Mouse (Mus musculus) lung, embryonic 14.5 days (tissue): Measurements from ENCODE around the gene Pip5k1b. TPM values are rescaled to one million over a fixed set of nuclear protein-coding genes. Genes with fewer than 3 reads are reported as not detected.

Experiments used
- ATAC-seq: fragments of 200-750 bp; cut with Nextera tagmentation; 2 replicates; pipeline ENCODE4 v1.8.0; 2017; ENCODE audit warnings: mild to moderate bottlenecking, moderate TSS enrichment, moderate library complexity; ENCODE audit not compliant: insufficient read depth
- DNase-seq: peaks from one replicate; pipeline ENCODE4 v3.0.0-alpha.2; 2015
- H3K27ac ChIP-seq: fragments of 300-500 bp; sonication (generic); 2 replicates; pipeline ENCODE4 v1.5.1; 2014; ENCODE audit warnings: low read depth, mild to moderate bottlenecking, moderate library complexity
- H3K27me3 ChIP-seq: fragments of 300-500 bp; sonication (generic); 2 replicates; pipeline ENCODE4 v1.6.1; 2014; ENCODE audit warnings: low read length, control low read depth; ENCODE audit not compliant: insufficient read depth
- H3K36me3 ChIP-seq: fragments of 300-500 bp; sonication (generic); 2 replicates; pipeline ENCODE4 v1.6.1; 2014; ENCODE audit warnings: control low read depth; ENCODE audit not compliant: insufficient read depth
- H3K4me1 ChIP-seq: fragments of 300-500 bp; sonication (generic); 2 replicates; pipeline ENCODE4 v1.6.1; 2014; ENCODE audit warnings: antibody characterized with exemption, control low read depth; ENCODE audit not compliant: insufficient read depth
- H3K4me2 ChIP-seq: fragments of 300-500 bp; sonication (generic); 2 replicates; pipeline ENCODE4 v1.6.1; 2014; ENCODE audit warnings: mild to moderate bottlenecking
- H3K4me3 ChIP-seq: fragments of 300-500 bp; sonication (generic); 2 replicates; pipeline ENCODE4 v1.5.1; 2014; ENCODE audit warnings: low read depth, low read length
- H3K9ac ChIP-seq: fragments of 300-500 bp; sonication (generic); 2 replicates; pipeline ENCODE4 v1.6.1; 2014
- H3K9me3 ChIP-seq: fragments of 300-500 bp; sonication (generic); 2 replicates; pipeline ENCODE4 v1.6.1; 2016; ENCODE audit warnings: low read depth, low read length, control low read depth
- CTCF ChIP-seq: IDR thresholded peaks from 2 replicates; pipeline ENCODE4 v1.5.1; 2016; ENCODE audit warnings: antibody characterized with exemption, low read depth
- WGBS: fragments of 180-500 bp; shearing (Covaris S2); extraction: QIAGEN DNeasy Blood & Tissue Kit; methylation state at CpG from one replicate; pipeline ENCODE4 v1.1.7; 2014; 5-methylcytosine and 5-hydroxymethylcytosine counted together
- polyA plus RNA-seq: library from polyadenylated mRNA; unstranded; fragments of >200 nt; fragmentation: Nextera tagmentation; extraction: Ambion mirVana; gene quantifications from 2 replicates; pipeline ENCODE4 v1.2.1, GENCODE M21; 2014

Pip5k1b gene
- polyA plus RNA-seq, 1 experiment from 2014 or later = 2.6 TPM

- Histone ChIP-seq H3K9me3 (no peaks in the 10 kb centered on the region), H3K9ac (no peak overlapping the region), H3K36me3 (no peaks in the 10 kb centered on the region), H3K27me3 (no peaks in the 10 kb centered on the region), H3K4me3 (no peak overlapping the region), H3K4me2 (no peak overlapping the region), H3K27ac (no peak overlapping the region), H3K4me1 (no peaks in the 10 kb centered on the region)
- ATAC-seq (no peak), DNase-seq (no peak)
- 89% methylated on average over 3 of the region's 3 CpGs for WGBS
- no peak for TF ChIP-seq CTCF
Measured at GRCm38 (mm10) chr19:24515941-24516340, 39.7 kb downstream of the Pip5k1b start.

GRCm38 (mm10) chr19:24514661-24515642, 40.7 kb downstream of the Pip5k1b start:
- no peak overlapping the region for H3K4me3 ChIP-seq
- WGBS = 63% methylated on average over 15 of the region's 15 CpGs

GRCm38 (mm10) chr19:24513105-24513843, 42.4 kb downstream of the Pip5k1b start:
- H3K4me3 ChIP-seq = no peak overlapping the region
- WGBS = 60% methylated on average over 20 of the region's 20 CpGs
- TF ChIP-seq CTCF = no peak
- no peak overlapping the region for H3K9ac ChIP-seq
- DNase-seq (no peak), ATAC-seq (no peak; the same call in 1 of the 2 replicates)
- no peak overlapping the region; the same call in 1 of the 2 replicates for H3K27ac ChIP-seq
- no peaks in the 10 kb centered on the region for H3K36me3 ChIP-seq
- no peaks in the 10 kb centered on the region for H3K9me3 ChIP-seq
- no peaks in the 10 kb centered on the region for H3K27me3 ChIP-seq
- no peaks in the 10 kb centered on the region for H3K4me1 ChIP-seq
- no peak overlapping the region; the same call in 1 of the 2 replicates for H3K4me2 ChIP-seq

More at GRCm38 (mm10) chr19:24514661-24515642, 40.7 kb downstream of the Pip5k1b start:
- Histone ChIP-seq H3K4me1 (no peaks in the 10 kb centered on the region), H3K9me3 (no peaks in the 10 kb centered on the region), H3K27me3 (no peaks in the 10 kb centered on the region), H3K9ac (no peak overlapping the region), H3K36me3 (no peaks in the 10 kb centered on the region), H3K27ac (no peak overlapping the region), H3K4me2 (no peak overlapping the region)
- no peak for TF ChIP-seq CTCF
- ATAC-seq (no peak), DNase-seq (no peak)

- H3K4me1 ChIP-seq = no peaks in the 10 kb centered on the region
- no peaks in the 10 kb centered on the region for H3K27me3 ChIP-seq
- no peak for ATAC-seq
- no peak for TF ChIP-seq CTCF
- no peaks in the 10 kb centered on the region for H3K9me3 ChIP-seq
- no peak for DNase-seq
- H3K9ac ChIP-seq = no peak overlapping the region
- 85% methylated on average over 7 of the region's 7 CpGs for WGBS
- no peak overlapping the region for H3K4me2 ChIP-seq
- no peak overlapping the region for H3K27ac ChIP-seq
- no peaks in the 10 kb centered on the region for H3K36me3 ChIP-seq
- H3K4me3 ChIP-seq = no peak overlapping the region
Measured at GRCm38 (mm10) chr19:24511939-24512338, 43.7 kb downstream of the Pip5k1b start.

- no peaks in the 10 kb centered on the region for H3K27me3 ChIP-seq
- H3K4me3 ChIP-seq = no peak overlapping the region
- 83% methylated on average over 6 of the region's 6 CpGs for WGBS
- ATAC-seq (no peak), DNase-seq (no peak)
- no peak overlapping the region for H3K27ac ChIP-seq
- no peaks in the 10 kb centered on the region for H3K4me1 ChIP-seq
- H3K36me3 ChIP-seq = no peaks in the 10 kb centered on the region
- no peaks in the 10 kb centered on the region for H3K9me3 ChIP-seq
- no peak for TF ChIP-seq CTCF
- H3K4me2 ChIP-seq = no peak overlapping the region
- H3K9ac ChIP-seq = no peak overlapping the region
Measured at GRCm38 (mm10) chr19:24509391-24509790, 46.3 kb downstream of the Pip5k1b start.

GRCm38 (mm10) chr19:24508087-24508767, 47.4 kb downstream of the Pip5k1b start:
- no peaks in the 10 kb centered on the region for H3K9me3 ChIP-seq
- no peak overlapping the region for H3K4me3 ChIP-seq
- H3K4me2 ChIP-seq = no peak overlapping the region
- 56% methylated on average over 13 of the region's 13 CpGs for WGBS
- H3K27ac ChIP-seq = no peak overlapping the region
- no peak for TF ChIP-seq CTCF
- H3K27me3 ChIP-seq = no peaks in the 10 kb centered on the region
- no peaks in the 10 kb centered on the region for H3K4me1 ChIP-seq
- ATAC-seq (no peak), DNase-seq (no peak)
- H3K9ac ChIP-seq = no peak overlapping the region
- H3K36me3 ChIP-seq = no peaks in the 10 kb centered on the region
